Mouse (Mus musculus) embryo, embryonic 11.5 days (tissue): Measurements from ENCODE around the gene Pbx1.

ENCODE experiments used
- DNase-seq: peaks from one replicate; pipeline ENCODE4 v3.0.0-alpha.2; 2012; ENCODE audit warnings: low read depth, low spot score

Gene Pbx1

DNA sequence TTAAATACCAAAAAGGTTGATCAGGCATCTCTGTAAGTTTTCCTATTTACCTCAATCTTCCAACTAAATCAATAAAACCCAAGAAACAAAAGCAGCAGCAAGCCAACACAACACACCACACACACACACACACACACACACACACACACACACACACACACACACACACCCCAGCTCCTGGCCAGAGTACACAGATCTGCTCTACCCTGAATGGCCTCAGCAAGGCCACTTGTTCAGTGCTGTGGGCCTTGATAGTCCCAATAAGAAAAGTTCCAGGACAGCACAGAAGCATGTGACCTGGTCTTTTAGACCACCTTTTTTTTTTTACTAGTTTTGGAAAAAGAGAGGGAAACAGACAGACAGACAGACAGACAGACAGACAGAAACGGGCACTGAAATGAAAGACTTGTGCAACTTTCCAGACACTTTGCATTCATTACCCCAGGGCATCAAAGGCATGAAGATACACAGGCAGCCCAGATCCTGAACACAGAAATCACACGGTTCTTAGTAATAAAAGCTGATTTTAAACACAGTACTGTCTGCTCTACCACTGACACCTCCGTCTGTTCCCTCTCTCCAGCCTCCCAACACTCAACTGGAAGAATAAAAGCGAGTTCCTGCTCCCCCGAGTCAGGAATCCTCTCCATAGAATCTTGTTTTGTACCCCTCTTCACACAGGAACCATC, 6.9 kb downstream of the Pbx1 start:
- DNase-seq, result no peak

DNA sequence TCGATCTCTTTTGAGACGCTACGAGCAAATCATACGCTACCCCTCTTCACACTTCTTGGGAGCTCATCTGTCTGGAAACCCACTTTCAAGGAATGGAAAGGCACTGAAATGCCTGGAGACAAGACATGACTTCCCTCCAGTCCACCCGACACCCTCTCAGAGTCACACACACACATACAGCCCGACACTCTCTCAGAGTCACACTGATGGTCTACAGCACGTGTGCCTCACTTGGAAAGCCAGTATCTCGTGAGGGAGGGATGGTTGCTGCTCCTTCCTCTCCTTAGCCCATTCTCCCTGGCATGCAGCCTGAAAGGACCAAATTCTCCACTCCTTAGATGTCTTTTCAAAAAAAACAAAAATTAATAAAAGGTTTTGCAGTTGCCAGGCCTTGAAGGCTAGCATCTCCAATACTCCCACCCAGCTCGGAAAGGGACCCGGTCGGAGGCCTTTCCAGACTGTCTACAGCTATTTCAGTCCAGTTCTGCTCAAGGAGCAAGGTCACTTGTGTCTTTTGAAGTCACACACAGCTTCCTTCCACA, 8.6 kb downstream of the Pbx1 start:
- no peak for DNase-seq

DNA sequence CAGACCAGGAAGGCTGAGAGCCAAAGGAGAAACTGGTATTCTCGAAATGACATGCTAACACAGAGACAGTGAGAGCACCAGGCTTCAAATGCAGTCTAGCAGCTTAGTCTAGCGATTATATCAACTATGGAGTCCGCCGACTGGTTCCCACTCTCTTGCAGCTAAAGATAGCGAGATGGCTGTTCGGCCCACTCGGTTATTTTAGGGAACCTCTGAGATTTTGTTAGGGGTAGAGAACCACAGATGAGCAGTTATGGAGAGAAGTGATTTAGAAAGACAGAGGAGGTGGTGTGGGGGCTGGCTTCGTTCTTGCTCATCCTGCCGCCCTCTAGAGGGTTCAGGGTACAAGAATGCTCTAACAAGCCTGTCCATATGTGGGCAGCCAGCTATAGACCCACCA, 13.2 kb downstream of the Pbx1 start:
- no peak for DNase-seq

DNA sequence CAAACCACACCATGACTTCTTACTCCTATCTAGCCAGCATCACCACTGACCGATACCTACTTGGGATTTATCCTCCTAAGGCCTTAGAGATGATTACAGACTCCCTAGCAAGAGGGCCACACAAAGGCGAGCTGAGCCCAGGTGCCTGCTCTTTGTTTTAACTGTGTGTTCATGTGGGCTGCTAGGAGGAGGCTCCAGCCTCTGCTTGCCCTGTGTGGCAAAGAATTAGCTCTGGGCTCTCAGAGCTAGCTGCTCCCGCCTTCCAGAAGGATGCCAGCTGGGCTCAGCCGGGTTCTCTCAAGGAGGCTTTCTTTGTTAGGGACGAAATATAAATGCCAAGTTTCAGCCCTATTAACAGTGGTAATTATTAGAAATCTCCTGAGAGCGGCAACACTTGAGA, 14.4 kb downstream of the Pbx1 start:
- DNase-seq, result no peak

DNA sequence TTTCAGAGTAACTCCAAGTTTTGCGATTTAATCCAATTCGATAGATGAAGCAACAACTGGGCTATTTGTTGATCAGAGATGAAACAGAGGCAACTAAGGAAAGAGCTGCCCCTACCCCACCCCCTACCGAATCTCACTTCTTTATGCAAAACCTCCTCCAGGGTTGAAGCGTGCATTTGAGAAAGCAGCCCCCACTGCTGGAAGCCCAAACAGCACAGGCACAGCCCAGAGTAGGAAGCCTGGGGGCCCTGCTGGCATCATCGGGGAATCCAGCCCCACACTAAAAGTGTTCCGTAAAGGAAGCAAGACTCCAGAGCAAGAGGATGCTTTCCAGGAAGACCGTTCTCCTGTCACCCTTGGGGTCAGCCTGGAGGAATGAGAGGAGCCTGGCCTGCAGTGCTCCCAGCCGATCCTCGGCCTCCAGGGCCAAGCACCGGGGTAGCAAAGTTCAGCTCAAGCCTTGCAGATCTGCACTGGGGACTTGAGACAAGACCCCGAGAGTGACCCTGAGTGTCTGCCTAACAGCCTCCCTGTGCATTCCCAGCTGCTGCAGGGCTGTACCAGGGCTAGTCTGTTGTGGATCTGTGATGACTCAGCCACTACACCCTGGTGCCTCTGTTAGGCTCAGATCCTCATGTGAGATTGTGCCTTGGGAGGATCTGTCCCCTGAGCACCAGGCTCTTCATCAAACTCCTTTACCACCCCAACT, 15.2 kb downstream of the Pbx1 start:
- no peak for DNase-seq

DNA sequence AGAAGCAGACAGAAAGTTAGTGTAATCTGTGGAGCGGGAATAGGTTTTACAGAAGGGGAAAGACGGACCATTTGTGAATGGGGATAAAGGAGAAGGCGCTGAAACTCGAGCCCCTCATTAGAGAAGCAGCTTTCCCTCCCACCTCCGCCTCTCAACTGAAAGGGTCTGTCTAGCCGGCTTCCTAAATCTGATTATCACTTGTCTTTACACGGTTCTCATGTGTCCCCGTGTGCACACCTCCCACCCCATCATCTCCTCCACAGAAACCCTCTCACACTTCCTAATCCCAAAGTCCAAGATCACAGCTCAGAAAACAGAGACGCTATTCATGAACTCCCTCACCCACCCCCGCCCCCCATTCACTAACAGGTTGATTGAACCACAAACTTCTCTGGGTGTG, 21.5 kb downstream of the Pbx1 start:
- DNase-seq, result no peak

DNA sequence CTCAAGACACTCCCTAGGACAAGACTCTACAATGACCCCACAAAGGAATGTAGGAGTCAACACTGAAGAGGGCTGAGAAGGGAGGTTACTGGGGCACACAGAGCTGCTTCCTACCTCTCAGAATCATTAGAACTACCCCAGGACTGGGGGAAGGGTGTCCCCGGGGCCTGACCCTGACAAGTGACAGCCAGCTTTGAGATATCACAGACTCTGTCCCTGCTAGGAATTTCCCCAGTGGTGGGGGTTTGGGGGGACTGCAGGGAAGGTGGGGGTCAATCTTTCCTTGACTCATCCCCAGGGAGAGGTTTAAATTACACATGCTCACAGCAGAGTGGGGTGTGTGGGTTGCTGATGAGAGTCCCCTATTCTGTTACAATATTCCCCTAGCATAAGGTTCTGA, 22.0 kb downstream of the Pbx1 start:
- DNase-seq, result no peak

DNA sequence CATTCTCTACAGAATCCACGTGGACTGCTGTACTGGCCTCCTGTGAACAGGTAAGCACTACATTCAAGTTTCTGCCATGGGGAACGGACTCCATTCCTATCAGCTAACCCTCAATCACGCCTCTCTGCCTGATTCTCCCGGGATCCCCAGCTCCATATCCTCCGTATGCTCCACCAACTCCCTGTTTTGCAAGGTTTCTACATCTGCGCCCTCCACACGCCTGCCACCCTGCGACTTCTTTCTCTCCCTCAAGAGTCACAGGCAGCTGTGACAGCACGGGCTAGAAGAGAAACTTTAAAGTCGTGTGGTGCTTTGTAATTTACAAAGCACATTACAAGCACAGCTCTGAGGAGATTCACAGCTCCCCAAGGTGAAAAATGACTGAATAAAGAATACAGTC, 23.3 kb downstream of the Pbx1 start:
- no peak for DNase-seq

DNA sequence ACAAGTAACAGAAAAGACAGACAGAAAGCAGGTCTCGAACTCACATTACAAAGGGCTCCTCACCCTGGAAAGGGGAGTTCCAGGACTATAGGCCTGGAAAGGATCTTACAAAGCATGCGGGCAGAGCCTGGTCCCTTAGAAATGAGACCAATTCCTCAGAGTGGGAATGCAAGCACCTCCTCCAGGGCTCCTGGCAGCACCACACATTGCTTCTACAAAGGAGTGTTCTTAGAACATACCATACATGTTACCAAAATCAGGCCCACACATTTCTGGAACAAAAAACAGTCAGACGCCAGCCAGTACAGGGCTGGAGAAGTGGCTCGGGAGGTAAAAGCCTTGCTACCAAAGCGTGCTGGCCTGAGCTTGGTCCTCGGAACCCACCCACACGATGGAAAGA, 24.1 kb downstream of the Pbx1 start:
- DNase-seq, result no peak

DNA sequence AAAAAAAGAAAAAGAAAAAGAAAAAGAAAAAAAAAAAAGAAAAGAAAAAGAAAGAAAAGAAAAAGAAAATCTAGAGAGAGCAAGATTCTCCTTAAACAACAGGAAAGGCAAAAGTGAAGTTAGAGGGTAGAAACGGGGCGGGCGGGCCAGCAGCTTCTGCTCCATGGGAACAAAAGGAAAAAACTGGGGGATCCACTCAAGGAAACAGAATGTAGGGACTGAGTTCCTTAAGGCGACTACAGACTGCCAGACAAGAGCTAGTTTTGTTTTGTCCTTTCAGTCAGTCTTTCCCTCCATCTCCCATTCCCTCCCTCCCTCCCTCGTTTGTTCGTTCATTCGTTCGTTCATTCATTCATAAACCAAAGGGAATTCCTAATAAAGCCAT, 25.8 kb downstream of the Pbx1 start:
- DNase-seq, result no peak

DNA sequence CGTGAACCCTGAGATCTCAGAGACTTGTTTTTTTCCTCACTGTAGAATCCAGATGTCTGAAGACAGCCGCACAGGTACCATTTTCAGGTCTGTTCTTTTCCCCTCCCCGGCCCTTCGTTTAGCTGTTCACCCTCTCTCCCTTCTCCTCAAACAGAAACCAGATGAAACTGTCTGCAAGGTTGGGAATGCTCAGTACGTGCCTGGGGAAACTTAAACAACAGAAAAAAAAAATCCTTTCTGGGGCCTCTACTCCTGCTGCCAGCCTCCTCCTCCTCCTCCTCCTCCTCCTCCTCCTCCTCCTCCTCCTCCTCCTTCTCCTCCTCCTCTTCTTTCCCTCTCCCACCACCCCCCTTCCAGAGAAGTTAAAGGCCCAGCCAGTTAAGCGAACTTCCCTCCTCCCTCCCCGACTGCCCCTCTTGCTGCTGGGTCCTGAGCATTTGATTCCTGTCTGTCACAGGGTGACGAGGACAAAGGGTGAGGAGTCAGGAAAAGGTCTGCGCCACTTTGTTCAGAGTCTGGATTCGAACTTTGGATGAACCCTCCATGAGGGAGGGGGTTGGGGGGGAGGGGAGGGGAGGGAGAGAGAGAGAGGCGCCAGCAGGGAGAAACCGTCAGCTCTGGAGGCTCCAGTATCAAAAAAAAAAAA, 26.3 kb downstream of the Pbx1 start:
- peak; percentile 57 for DNase-seq

DNA sequence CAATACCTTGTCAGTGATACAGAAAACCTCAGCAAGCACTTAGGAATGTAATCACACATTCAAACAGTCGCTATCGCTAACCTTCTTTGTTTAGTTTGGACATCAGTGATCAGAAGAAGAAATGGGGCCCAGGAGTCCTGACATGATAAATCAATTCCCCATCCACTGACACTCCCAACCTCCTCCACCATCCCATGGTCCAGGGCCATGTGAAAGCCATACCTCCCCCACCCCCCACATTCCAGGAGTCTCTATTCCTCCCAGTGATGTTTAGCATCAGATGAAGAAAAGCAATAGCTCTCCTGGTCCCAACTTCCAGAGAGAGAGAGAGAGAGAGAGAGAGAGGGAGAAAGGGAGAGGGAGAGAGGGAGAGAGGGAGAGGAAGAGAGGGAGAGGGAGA, 28.5 kb downstream of the Pbx1 start:
- DNase-seq, result no peak

DNA sequence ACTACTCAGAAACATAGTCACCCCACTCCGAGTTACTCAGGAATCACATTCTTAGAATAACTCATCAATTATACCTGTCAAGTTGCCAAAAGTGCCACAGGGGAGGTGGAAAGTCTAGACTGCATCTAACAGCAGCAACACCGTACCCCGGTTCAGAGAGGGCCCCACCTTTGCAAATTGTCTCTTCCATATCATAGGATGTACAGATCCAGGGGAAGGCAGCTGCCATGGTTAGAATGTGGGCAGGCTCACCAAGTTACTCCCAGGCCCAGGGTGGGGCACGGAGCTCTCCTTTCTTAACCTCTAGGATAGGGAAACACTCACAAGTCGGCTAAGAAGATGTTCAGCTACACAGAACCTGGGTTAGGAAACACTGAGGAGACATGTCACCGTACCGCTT, 29.4 kb downstream of the Pbx1 start:
- DNase-seq, result no peak

DNA sequence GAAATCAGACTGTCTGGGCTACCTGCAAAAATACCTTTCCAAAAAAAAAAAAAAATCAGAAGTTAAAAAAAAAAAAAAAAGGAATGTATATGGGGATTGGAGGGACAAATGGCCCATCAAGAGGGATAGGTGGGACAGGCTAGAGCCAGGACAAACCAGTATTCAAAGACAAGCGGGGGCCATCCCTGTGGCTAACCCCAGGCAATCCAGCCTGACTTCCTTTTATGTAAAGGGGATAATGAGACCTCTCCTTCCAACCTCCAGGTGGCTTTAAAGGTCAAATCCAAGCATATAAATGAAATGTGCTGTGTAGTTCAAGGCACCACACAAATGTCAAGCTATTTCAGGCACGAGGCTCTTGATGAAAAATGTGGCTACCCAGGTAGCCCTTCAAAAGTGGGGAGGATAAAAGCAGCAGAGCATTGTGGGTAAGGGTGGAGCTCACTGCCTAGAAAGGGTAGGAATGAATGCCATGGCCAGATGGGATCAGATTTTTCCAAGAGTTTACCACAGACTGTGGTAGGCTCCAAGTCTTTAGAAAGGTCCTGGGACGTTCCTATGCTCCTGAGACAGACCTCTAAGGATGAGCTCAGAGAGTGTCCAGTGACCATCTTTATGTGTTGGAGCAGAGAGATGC, 36.4 kb downstream of the Pbx1 start:
- DNase-seq, result no peak

DNA sequence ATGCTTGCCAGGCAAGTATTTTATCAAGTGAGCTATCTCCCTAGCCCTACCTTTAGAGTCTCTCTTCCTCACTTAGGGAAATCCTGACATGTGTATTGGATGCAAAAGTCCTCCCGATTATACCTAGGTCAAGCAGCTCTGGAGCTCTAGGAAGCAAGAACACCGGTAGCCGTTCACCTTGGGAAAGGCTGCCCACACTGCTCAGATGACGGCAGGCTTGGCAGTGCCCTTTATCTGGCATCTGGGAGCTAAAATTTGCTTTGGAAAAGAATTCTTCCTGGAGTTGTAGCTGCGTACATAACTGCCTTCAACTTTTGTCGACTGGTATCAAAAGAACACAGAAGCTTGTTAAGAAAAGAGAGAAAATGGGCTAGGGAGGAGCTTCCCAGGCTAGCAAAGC, 37.5 kb downstream of the Pbx1 start:
- DNase-seq, result no peak

DNA sequence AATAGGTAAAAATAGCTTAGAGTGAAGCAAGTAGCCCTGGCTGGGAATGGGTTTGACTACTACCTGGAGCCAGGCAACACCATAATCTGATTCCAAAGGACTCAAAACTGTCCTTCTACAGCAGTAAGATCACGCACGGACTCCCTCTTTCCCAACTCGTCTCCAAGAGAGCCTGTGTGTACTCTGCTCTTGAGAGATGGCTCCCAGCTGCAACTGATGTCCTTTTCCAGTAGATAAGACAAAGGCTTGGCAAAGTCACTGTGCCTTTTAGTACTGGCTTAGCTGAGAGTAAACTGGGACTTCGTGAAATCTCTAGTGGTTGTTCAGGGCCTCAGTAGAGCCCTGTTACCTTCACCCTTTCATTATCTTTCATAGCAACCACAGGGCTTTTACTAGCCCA, 38.6 kb downstream of the Pbx1 start:
- no peak for DNase-seq

DNA sequence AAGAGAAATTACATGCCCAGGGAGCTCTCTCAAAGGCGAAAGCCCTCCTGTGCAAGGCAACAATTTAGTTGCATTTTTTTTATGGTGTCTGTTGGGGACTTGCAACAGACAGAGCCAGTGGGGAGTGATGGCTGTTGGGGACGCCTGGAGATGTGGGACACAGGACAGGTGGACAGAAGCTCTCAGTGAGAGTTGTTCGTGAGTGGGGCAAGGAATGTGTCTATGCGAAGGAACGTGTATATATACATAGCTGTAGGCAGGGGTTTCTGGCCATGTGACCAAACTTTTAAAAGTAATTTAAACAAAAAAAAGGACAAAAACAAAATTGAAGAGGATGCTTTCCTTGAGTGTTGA, 39.6 kb downstream of the Pbx1 start:
- no peak for DNase-seq

DNA sequence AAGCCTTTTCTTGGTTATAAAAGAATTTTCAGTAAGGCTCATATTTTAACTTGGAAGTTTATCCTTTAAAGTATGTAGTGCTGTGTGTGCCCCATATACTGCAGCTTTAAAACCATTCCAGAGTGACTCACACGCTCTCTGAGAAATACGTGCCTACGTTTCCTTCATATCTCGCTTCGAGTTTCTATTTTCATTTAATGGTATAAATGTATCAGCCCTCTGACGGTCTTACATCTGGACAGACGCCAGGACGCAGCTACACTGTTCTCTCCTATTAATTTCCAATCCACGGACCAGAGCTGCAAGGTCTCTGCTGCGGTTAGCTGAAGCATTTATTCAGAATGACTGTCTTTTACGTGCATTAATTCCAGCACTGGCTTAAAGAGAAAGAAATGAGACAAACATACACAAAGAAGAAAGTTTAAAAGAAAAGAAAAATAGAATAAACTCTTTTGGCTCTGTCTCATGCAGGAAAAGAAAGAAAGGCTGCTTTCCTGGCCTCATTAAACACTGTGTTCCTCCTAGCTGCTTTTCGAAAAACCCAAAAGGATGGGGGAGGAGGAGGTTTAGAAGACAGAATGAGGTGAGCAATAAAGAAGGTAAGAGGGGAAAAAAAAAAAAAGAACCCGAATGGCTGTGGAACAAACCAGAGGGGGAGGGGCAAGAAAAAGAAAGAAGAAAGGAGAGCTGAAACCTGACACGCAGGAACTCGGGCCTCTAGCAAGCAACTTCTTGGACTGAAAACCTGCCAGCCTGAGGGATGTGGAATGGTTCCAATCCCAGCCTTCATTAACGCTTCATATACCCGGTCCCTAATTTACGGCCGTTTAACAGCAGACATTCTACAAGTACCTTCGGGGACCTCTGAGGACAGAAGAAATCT, 40.2 kb downstream of the Pbx1 start:
- peak; percentile 62 for DNase-seq

DNA sequence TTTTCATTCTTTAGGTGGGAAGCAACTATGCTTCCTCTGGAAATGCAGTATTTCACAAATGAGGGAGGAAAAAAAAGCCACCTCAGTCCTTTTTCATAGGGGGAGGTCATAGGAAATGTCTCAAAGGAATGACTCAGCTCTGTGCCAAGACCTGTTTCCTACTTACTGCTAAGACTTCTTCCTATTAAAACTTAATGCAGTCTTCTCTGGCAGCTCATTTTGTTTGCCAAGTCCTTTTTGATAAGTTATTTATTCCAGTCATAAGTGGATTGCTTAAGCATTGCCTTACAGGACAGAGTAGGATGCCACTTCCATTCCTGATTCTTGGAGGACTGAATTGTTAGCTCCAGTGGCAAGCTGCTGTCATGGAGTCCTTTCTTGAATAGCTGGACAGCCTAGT, 41.3 kb downstream of the Pbx1 start:
- DNase-seq, result no peak

DNA sequence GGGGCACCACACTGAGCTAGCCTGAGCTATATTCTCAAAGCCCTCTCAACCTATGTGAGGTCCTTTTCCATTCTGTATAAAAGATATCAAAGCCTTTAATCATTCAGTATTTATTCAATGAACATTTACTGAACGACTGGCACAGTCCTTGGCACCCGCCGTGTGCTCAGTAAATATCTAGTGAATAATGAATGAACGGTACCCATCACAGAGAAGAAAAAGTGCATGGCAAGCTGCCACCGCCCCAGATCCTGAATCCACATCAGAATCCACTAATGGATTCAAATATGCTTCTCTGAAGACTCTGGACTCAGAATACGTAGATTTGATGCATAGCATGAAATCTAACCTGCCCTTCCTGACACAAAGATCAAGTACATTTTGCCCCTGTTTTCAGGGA, 45.9 kb downstream of the Pbx1 start:
- DNase-seq, result no peak

DNA sequence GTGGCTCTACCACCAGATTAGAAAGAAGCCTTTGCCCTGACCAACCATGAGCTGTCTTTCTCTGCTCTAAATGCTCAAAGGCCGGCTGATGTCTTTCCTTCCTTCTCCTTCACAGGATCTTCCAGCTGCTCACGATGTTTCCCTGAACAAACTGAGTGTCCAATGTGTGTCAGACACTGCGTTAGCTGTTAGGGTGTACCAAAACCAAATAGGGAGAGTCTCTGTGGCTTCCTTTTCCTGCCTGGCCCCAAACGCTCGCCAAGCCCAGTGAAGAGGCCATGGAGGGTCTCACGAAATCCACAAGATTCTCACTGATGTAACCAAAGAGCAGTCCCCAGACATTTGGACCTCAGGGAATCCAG, 47.5 kb downstream of the Pbx1 start:
- no peak for DNase-seq
